Mouse (Mus musculus): ENCODE data around the gene Mall. TPM values are rescaled to one million over a fixed set of nuclear protein-coding genes. Genes with fewer than 3 reads are reported as not detected.
A peak's percentile ranks its signal among the peaks of the same experiment; 100 is the strongest.

Mall gene
- polyA plus RNA-seq, 1 experiment from 2014 or later = 6.5 TPM

GRCm38 (mm10) chr2:127735512-127736145 lies 5.9 kb upstream of the Mall start:
- Histone ChIP-seq H3K36me3 (ENCODE audit: control insufficient read depth, insufficient read depth, low read length) (no peaks in the 10 kb centered on the region), H3K9ac (ENCODE audit: low read length) (no peak overlapping the region), H3K9me3 (ENCODE audit: control insufficient read depth, low read length) (no peaks in the 10 kb centered on the region), H3K4me1 (replicated peaks; ENCODE audit: control insufficient read depth, insufficient read depth, low read length) (peaks cover 2% of the 10 kb centered on the region; the same call in 1 of the 2 replicates), H3K4me3 (ENCODE audit: low read length) (no peak overlapping the region), H3K4me2 (ENCODE audit: low read depth, low read length) (no peak overlapping the region), H3K27ac (ENCODE audit: low read length) (no peak overlapping the region), H3K27me3 (ENCODE audit: control insufficient read depth, insufficient read depth, low read depth, low read length) (no peaks in the 10 kb centered on the region)
- WGBS = 65% methylated on average over 9 of the region's 9 CpGs
- ATAC-seq (ENCODE audit: low read depth) = no peak

GRCm38 (mm10) chr2:127734889-127735288 lies 5.2 kb upstream of the Mall start:
- H3K36me3 ChIP-seq (ENCODE audit: control insufficient read depth, insufficient read depth, low read length) = no peaks in the 10 kb centered on the region
- H3K9me3 ChIP-seq (ENCODE audit: control insufficient read depth, low read length) = no peaks in the 10 kb centered on the region
- no peak overlapping the region for H3K4me2 ChIP-seq (ENCODE audit: low read depth, low read length)
- no peak overlapping the region for H3K4me3 ChIP-seq (ENCODE audit: low read length)
- 66% methylated on average over 5 of the region's 5 CpGs for WGBS
- no peaks in the 10 kb centered on the region for H3K27me3 ChIP-seq (ENCODE audit: control insufficient read depth, insufficient read depth, low read depth, low read length)
- no peak for ATAC-seq (ENCODE audit: low read depth)
- H3K4me1 ChIP-seq (replicated peaks; ENCODE audit: control insufficient read depth, insufficient read depth, low read length) = peaks cover 7% of the 10 kb centered on the region
- no peak overlapping the region for H3K9ac ChIP-seq (ENCODE audit: low read length)
- H3K27ac ChIP-seq (ENCODE audit: low read length) = no peak overlapping the region

DNA sequence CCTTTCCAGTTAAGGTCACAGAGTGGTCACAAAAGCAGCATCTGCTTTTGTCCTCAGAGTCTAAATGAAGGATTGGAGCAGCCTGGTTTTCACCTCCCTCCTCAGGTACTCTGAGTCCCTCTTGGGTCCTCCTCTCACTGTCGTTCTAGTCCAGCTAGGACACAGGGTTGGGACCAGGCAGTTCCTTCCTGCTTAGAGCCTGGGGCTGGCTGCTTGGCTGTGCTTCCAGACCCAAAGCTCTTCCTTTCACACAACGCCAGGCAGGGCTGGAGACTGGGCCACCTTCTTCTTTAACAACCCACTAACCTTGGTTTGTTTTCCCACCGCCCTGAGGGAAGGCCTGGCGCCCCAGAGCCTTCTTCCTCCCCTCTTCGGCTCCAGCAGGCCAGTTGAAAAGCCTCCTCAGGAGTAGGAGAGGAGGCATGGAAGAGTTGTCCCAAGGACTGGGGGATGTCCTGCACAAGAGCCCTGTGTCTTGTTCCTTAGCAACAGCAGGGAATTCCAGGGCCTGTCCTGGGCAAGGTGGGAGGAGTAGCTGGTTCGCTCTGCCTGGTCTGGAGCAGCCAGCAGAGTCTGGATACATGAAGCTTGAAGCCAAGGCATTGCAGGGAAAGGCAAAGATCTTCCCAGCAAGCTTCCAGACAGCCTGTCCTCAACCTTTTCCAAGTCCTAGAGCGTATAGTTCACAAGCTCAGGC lies 717 bp upstream of the Mall start:
- peak; percentile 34; the same call in 1 of the 2 replicates for ATAC-seq (ENCODE audit: low read depth)
- Histone ChIP-seq H3K27me3 (ENCODE audit: control insufficient read depth, insufficient read depth, low read depth, low read length) (no peaks in the 10 kb centered on the region), H3K4me1 (replicated peaks; ENCODE audit: control insufficient read depth, insufficient read depth, low read length) (peaks cover 13% of the 10 kb centered on the region), H3K36me3 (ENCODE audit: control insufficient read depth, insufficient read depth, low read length) (no peaks in the 10 kb centered on the region), H3K4me2 (ENCODE audit: low read depth, low read length) (no peak overlapping the region), H3K27ac (ENCODE audit: low read length) (no peak overlapping the region), H3K9me3 (ENCODE audit: control insufficient read depth, low read length) (no peaks in the 10 kb centered on the region), H3K9ac (ENCODE audit: low read length) (no peak overlapping the region), H3K4me3 (ENCODE audit: low read length) (no peak overlapping the region)
- 50% methylated on average over 7 of the region's 7 CpGs for WGBS

DNA sequence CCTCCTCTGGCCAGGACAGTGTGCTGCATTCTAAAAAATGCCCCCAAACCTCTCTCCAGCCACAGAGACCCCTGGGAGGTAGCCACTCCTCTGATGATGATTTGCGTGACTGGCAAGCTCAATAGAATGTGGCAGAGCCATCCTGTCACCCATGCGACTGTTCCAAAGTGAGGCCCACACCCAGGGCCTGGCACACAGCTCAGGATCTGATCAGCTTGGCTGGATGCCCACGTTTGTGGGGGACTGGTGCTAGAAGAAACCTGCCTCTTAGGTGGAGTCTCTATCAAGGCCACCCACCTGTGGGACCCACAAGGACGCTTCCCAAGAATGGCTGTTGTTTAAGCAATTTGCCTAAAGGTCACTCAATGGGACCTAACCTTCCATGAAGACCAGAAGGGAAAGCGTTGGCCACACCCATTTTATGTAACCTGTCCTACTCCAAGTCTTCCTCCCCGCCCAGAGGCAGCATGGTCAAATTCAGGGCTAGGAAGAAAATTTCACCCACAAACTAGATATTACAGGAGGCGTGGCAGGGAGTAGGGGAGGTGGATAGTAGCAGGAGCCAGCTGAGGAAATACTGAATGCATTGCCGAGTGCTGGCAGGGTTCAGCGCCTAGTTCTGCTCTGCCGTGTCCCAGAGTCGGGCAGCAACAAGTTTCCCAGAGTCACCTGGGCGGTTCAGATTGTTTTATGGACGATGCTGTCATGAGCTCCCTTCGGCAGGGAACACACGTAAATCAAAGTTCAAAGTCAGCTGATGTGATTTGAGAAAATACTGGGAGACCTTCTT lies 876 bp downstream of the Mall start:
- Histone ChIP-seq H3K9ac (ENCODE audit: low read length) (no peak overlapping the region; the same call in none of the 2 replicates), H3K4me2 (ENCODE audit: low read depth, low read length) (peak overlapping the region; percentile 53; the same call in 1 of the 2 replicates), H3K4me3 (ENCODE audit: low read length) (no peak overlapping the region; the same call in 1 of the 2 replicates), H3K36me3 (ENCODE audit: control insufficient read depth, insufficient read depth, low read length) (no peaks in the 10 kb centered on the region), H3K4me1 (replicated peaks; ENCODE audit: control insufficient read depth, insufficient read depth, low read length) (peaks cover 13% of the 10 kb centered on the region), H3K27me3 (ENCODE audit: control insufficient read depth, insufficient read depth, low read depth, low read length) (no peaks in the 10 kb centered on the region), H3K9me3 (ENCODE audit: control insufficient read depth, low read length) (no peaks in the 10 kb centered on the region), H3K27ac (ENCODE audit: low read length) (peak overlapping the region; percentile 19; the same call in 1 of the 2 replicates)
- ATAC-seq (ENCODE audit: low read depth) = peak; percentile 54
- 40% methylated on average over 15 of the region's 15 CpGs for WGBS

GRCm38 (mm10) chr2:127728146-127728545 lies 1.6 kb downstream of the Mall start:
- Histone ChIP-seq H3K36me3 (ENCODE audit: control insufficient read depth, insufficient read depth, low read length) (no peaks in the 10 kb centered on the region), H3K27ac (ENCODE audit: low read length) (no peak overlapping the region; the same call in 1 of the 2 replicates), H3K4me3 (ENCODE audit: low read length) (no peak overlapping the region), H3K4me1 (replicated peaks; ENCODE audit: control insufficient read depth, insufficient read depth, low read length) (peaks cover 19% of the 10 kb centered on the region), H3K4me2 (ENCODE audit: low read depth, low read length) (no peak overlapping the region), H3K9ac (ENCODE audit: low read length) (no peak overlapping the region), H3K9me3 (ENCODE audit: control insufficient read depth, low read length) (no peaks in the 10 kb centered on the region), H3K27me3 (ENCODE audit: control insufficient read depth, insufficient read depth, low read depth, low read length) (no peaks in the 10 kb centered on the region)
- 53% methylated on average over 6 of the region's 6 CpGs for WGBS
- ATAC-seq (ENCODE audit: low read depth) = no peak

- peak overlapping the region; percentile 92 for H3K27ac ChIP-seq (ENCODE audit: low read length)
- H3K9me3 ChIP-seq (ENCODE audit: control insufficient read depth, low read length) = no peaks in the 10 kb centered on the region
- H3K4me3 ChIP-seq (ENCODE audit: low read length) = no peak overlapping the region
- no peaks in the 10 kb centered on the region for H3K27me3 ChIP-seq (ENCODE audit: control insufficient read depth, insufficient read depth, low read depth, low read length)
- H3K36me3 ChIP-seq (ENCODE audit: control insufficient read depth, insufficient read depth, low read length) = no peaks in the 10 kb centered on the region
- peaks cover 21% of the 10 kb centered on the region for H3K4me1 ChIP-seq (replicated peaks; ENCODE audit: control insufficient read depth, insufficient read depth, low read length)
- 53% methylated on average over 4 of the region's 4 CpGs for WGBS
- H3K9ac ChIP-seq (ENCODE audit: low read length) = no peak overlapping the region
- no peak overlapping the region for H3K4me2 ChIP-seq (ENCODE audit: low read depth, low read length)
- no peak for ATAC-seq (ENCODE audit: low read depth)
Measured at GRCm38 (mm10) chr2:127723193-127723592, 6.5 kb downstream of the Mall start.

DNA sequence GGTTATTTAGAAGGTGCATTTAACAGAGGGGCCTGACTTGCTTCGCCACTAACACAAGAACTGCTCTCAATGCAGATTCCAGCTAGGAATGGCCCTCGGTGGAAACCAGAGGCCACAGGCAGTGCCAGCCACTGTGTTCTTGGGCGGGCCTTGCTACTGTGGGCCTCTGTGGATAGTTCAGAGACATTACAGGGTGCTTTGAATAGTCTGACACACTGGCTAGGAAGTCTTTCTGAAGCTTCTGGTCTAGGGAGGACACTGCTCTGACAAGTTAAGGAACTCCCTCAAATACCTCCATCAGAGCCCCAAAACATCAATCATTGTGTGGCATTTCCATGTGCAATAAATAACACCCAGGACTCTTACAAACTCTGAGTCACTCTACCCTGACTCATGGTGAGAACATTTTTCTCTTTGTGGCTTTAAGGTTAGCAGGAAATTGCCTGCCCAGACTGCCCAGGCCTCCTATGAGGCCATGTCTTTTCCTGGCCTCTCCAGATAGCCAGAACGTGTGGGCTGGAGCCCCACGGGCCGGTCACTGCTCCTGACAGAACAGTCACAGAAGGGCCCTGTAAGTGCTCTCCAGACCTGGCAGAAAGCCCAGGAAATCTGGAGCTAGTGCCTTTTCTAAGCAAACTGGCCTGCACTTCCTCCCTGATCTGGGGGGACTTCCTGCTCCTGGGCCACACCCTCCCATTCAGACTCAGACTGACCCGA lies 7.4 kb downstream of the Mall start:
- Histone ChIP-seq H3K4me2 (ENCODE audit: low read depth, low read length) (no peak overlapping the region), H3K4me3 (ENCODE audit: low read length) (no peak overlapping the region), H3K4me1 (replicated peaks; ENCODE audit: control insufficient read depth, insufficient read depth, low read length) (peaks cover 21% of the 10 kb centered on the region), H3K9me3 (ENCODE audit: control insufficient read depth, low read length) (no peaks in the 10 kb centered on the region), H3K27me3 (ENCODE audit: control insufficient read depth, insufficient read depth, low read depth, low read length) (no peaks in the 10 kb centered on the region), H3K9ac (ENCODE audit: low read length) (no peak overlapping the region), H3K27ac (ENCODE audit: low read length) (peak overlapping the region; percentile 92), H3K36me3 (ENCODE audit: control insufficient read depth, insufficient read depth, low read length) (no peaks in the 10 kb centered on the region)
- 22% methylated on average over 7 of the region's 7 CpGs for WGBS
- ATAC-seq (ENCODE audit: low read depth) = peak; percentile 97

- no peaks in the 10 kb centered on the region for H3K9me3 ChIP-seq (ENCODE audit: control insufficient read depth, low read length)
- H3K4me3 ChIP-seq (ENCODE audit: low read length) = no peak overlapping the region
- H3K36me3 ChIP-seq (ENCODE audit: control insufficient read depth, insufficient read depth, low read length) = no peaks in the 10 kb centered on the region
- no peak overlapping the region for H3K4me2 ChIP-seq (ENCODE audit: low read depth, low read length)
- H3K9ac ChIP-seq (ENCODE audit: low read length) = no peak overlapping the region
- 65% methylated on average over 8 of the region's 8 CpGs for WGBS
- no peak for ATAC-seq (ENCODE audit: low read depth)
- H3K4me1 ChIP-seq (replicated peaks; ENCODE audit: control insufficient read depth, insufficient read depth, low read length) = peaks cover 21% of the 10 kb centered on the region
- H3K27me3 ChIP-seq (ENCODE audit: control insufficient read depth, insufficient read depth, low read depth, low read length) = no peaks in the 10 kb centered on the region
- no peak overlapping the region for H3K27ac ChIP-seq (ENCODE audit: low read length)
Measured at GRCm38 (mm10) chr2:127718839-127719468, 10.8 kb downstream of the Mall start.

Measured in lung, embryonic 16.5 days (tissue).